Mouse (Mus musculus): ENCODE measurements around the gene Cul7. TPM values are rescaled to one million over a fixed set of nuclear protein-coding genes. Genes with fewer than 3 reads are reported as not detected.

Gene Cul7
- total RNA-seq (2021): 10 to 100 TPM; 18.4 to 20.0 TPM

- DNase-seq: peak; percentile 89 to 90
These were observed at the start of gene Cul7 for GRCm38 (mm10) chr17:46650232-46651031. TSS of gene Cul7 (plus strand) at chr17:46650337.

DNA sequence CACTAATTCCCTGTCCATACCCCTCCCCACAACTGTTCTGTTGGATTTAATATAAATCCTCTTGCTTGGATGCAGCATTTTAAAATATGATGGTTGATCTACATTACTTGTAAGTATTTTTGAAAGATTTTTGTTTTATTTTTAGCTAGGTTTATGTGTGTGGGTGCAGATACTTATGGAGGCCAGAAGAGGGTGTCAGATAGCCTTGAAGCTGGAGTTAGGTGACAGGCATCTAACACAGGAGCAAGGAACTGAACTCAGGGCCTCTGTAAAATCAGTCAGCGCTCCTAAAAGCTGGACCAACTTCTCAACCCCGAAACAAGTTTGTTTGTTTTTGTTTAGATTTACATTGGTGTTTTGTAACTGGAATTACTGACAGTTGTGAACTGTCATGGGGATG is 49.6 kb upstream of the Cul7 start:
- DNase-seq: no peak

- DNase-seq: no peak
These were observed 47.9 kb upstream of the Cul7 start for GRCm38 (mm10) chr17:46602212-46602611.

DNA sequence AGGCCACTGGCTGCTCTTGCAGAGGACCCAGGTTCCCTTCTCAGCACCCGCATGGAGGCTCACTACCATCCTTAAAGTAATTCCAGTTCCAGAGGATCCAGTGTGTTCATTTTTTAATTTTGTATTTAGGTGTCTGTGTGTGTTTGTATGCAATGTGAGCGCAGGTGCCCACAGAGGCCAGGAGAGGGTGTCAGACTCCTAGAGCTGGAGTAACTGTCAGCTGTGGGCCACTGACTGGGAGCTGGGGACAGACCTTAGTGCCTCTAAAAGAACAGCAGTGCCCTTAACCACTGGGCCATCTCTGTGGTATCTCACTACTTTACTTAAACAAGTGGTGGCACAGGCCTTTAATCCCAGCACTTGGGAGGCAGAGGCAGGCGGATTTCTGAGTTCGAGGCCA is 46.9 kb upstream of the Cul7 start:
- DNase-seq: no peak

DNA sequence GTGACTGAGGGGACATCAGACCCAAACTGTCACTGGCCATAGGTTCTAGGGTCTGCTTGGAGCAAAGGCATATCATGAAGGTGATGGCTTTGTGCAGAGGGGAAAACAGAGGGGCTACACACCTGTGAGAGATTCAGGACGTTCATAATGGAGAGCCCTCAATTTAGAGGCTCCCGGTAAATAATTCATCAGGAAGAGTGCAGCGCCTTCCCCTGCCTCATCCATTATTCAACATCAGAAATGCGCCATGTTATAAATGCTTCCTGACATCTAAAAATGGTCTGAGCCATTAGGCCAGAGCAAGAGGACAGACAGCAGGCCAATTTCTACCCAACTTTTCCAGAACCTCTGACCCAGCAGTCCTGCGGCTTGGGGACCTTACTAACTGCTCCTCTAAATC is 45.0 kb upstream of the Cul7 start:
- no peak for DNase-seq

GRCm38 (mm10) chr17:46605987-46606386 is 44.1 kb upstream of the Cul7 start:
- no peak for DNase-seq

GRCm38 (mm10) chr17:46609721-46610514 is 40.2 kb upstream of the Cul7 start:
- DNase-seq: no peak

- no peak for DNase-seq
These were observed 38.8 kb upstream of the Cul7 start for GRCm38 (mm10) chr17:46611316-46611715.

DNA sequence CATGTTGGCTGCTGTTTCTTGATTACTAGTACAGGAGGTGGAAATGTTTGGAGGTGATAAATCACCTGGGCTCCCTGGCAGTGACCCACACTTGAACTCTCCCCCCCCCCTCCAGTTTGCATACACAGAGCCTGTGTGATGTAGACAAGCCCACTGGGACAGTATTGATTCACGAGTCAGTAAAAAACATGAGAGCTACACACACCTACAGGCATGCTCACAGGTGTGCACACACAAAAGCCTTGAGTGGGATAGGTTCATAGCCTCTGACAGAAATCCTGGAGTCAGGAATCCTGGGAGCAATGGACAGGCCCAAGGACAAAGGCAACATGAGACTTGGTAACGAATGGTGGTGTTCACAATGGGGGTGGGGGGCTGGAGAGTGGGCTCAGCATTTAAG is 37.9 kb upstream of the Cul7 start:
- no peak for DNase-seq

DNA sequence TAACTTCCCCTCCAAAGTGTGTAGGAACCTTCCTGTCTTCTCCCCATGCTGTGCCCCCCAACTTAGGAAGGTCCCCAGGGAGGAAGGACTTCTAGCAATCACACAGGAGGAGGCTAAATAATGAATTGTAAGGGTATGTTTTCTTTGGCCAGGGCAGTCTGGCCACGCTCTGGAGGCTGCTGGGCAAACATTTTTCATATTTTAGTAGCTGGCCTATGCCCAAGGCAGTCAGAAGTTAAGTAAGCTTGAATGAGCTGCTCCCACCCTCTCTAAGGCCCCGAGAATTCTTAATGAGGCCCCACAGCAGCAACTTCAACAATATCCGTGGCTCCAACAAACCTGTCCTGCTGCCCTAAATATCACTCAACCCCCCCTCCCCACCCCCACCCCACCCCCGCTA is 37.3 kb upstream of the Cul7 start:
- DNase-seq: no peak

DNA sequence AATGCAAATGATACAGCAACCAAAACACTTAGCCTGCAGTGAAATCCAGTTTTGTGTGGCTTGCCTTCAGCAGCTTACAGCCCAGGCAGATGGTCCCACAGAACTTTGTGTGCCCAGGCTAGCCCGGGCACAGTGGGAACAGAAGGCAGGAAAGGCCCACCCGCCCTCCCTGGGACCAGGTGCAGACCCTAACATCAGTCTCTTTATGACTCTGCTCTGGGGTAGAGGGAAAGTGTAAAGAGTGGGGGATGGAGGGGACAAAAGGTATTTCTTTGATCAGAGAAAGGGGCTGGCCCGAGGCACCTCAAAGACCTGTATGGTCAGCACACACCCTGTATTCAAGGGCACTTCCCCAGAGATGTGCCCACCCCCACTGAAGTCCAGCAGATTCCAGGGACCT is 36.9 kb upstream of the Cul7 start:
- DNase-seq: no peak

DNA sequence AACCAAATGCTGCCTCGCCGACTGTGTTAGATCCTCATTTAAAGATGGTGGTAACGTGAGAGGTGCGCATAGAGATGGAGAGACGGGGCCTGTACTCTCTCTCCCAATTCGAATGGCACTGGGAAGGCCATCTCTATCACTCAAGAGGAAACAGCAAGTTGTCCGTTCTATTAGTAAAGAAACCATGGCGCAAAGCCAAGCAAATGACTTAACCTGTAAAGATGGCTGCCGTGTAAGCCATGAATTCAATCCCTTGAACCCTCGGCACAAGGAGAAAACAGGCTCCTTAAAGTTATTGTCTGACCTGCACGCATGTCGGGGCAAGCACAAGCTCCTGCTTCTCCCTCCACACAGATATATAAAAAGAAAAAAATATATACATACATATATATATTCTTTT is 32.3 kb upstream of the Cul7 start:
- no peak for DNase-seq

DNA sequence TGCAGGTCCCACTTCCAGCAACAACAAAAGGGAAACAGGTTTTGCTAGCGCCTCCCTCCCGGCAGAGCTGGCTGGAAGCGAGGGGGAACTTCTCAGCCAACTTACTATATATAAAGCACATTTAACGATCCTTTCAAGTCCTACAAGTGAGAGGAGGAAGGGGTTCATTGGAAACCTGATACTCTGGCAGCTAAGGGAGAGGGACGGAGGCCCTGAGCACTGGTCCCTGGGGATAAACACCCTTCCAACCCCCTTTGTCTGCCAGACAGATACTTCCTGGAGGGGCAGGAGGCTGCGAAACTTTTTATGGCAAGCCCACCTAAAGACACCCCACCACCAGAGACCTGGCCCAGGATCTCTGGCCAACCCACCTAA is 31.8 kb upstream of the Cul7 start:
- DNase-seq: no peak

- no peak for DNase-seq
These were observed 31.1 kb upstream of the Cul7 start for GRCm38 (mm10) chr17:46618769-46619682.

GRCm38 (mm10) chr17:46619683-46620357 is 30.3 kb upstream of the Cul7 start:
- DNase-seq: no peak

- DNase-seq: peak; percentile 27 to 44
These were observed 28.8 kb upstream of the Cul7 start for GRCm38 (mm10) chr17:46621324-46621723.

DNA sequence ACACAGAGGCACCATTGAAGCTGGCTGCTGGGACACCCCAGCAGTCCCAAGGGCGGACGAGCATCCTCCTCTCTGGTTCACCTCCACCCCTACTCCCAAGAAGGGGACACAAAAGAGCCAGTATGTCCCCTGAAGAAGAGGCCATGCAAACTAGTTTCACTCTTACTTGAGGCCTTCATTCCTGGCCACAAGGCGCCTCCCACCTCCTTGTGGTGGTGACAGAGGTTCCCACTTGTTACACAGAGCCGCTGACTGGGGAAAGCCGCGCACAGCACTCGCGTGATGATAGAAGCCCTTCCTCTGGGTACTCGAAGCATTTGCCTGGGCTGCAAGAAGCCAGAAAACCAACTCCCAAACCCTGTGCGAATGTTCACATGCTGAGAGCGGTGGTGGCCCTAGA is 27.9 kb upstream of the Cul7 start:
- no peak for DNase-seq

DNA sequence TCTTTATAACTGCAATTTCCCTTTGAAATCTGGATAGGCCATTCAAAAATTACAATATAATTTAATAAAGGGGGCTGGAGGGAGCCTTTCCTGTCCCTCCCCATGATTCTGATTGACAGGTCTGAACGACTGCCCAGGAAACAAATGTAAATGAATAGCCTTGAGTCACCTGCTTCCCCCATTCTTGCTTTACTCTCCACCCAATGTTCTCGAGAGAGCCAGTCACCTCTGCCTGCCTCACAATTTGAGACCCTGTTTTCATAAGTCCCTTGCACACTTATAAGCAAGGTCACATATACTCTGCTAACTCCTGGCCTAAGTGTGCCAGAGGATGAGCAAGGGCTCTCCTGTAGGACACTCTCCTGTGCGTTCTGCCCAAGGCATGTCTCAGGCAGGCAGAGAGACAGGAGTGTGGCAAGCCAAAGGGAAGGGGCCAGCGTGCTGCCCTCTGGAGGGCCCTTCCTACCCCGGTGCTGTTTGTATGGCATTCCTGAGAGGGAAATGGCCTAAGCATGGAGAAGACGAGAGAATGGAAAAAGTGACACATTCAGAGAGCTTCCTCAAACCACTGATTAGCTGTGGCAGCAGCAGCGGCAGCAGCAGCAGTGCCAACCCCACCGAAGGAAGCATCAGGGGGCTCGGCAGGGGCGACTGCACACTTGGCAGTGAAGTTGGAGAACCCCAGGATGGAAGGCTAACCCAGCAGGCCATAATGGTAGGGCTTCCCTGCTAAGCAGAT is 26.1 kb upstream of the Cul7 start:
- no peak for DNase-seq

GRCm38 (mm10) chr17:46624598-46624997 is 25.5 kb upstream of the Cul7 start:
- no peak for DNase-seq

- no peak for DNase-seq
These were observed 22.7 kb upstream of the Cul7 start for GRCm38 (mm10) chr17:46627409-46627808.

- DNase-seq: no peak
These were observed 21.7 kb upstream of the Cul7 start for GRCm38 (mm10) chr17:46628471-46628790.
